Mouse (Mus musculus): ENCODE results near the gene Prune2. TPM values are rescaled to one million over a fixed set of nuclear protein-coding genes. Genes with fewer than 3 reads are reported as not detected.

Gene Prune2
- polyA plus RNA-seq, 1 experiment, result 17.0 TPM

DNA sequence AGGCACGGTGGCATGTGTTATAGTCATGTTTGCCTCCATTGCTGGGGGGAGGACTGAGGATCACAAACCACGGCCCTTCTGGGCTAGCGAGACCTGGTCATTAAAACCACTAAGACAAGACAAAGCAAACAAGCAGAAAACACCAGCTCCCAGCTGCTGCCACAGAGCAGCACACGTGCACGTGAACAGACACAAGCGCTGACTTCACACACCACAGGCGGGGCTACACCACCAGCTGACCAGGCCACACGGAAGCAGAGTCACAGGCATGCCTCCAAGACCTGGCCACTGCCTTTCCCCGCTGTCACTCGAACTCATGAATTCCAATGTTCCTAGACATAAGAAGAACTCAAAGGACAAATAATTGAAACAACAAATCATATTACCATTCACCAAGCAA is 125.5 kb downstream of the Prune2 start:
- no peaks in the 10 kb centered on the region for H3K79me3 ChIP-seq (ENCODE audit: low read depth)
- no peak for TF ChIP-seq FOSL1 (IDR thresholded peaks at IDR 0.05; ENCODE audit: insufficient read depth, low read length, poor library complexity, severe bottlenecking)
- H3K79me2 ChIP-seq (ENCODE audit: control insufficient read depth, insufficient read depth), result no peaks in the 10 kb centered on the region
- H3K36me3 ChIP-seq (ENCODE audit: control insufficient read depth, insufficient read depth), result peaks cover 6% of the 10 kb centered on the region
- H3K4me3 ChIP-seq (ENCODE audit: insufficient read depth, poor library complexity, severe bottlenecking), result no peak overlapping the region
- no peaks in the 10 kb centered on the region for H3K27me3 ChIP-seq (ENCODE audit: control insufficient read depth, insufficient read depth, insufficient read length)
- no peak overlapping the region for H3ac ChIP-seq (ENCODE audit: control insufficient read depth, insufficient read length, low read depth)

DNA sequence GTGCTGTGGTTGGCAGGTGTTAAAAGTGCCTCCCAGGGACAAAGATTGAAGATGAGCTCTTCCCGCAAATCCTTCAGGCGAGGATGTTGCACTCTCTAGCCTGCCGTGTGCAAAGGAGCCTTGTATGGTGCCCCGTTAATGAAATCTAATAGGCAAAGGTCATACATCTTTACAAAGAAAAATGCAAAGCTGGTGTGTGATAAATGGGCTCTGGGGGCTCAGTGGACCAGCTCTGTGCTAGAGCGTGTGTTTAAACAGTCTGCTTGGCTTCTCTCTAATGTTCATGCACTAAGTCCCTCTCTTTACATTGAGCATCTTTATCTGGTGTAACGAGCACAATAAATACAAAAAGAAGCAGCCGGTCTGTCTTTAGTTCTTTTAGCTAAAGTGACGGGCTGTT is 138.1 kb downstream of the Prune2 start:
- Histone ChIP-seq H3K79me3 (ENCODE audit: low read depth) (no peaks in the 10 kb centered on the region), H3K27me3 (ENCODE audit: control insufficient read depth, insufficient read depth, insufficient read length) (no peaks in the 10 kb centered on the region), H3K36me3 (ENCODE audit: control insufficient read depth, insufficient read depth) (no peaks in the 10 kb centered on the region), H3ac (ENCODE audit: control insufficient read depth, insufficient read length, low read depth) (no peak overlapping the region), H3K4me3 (ENCODE audit: insufficient read depth, poor library complexity, severe bottlenecking) (no peak overlapping the region), H3K79me2 (ENCODE audit: control insufficient read depth, insufficient read depth) (no peaks in the 10 kb centered on the region)
- TF ChIP-seq CTCF (IDR thresholded peaks at IDR 0.05; ENCODE audit: control insufficient read depth, insufficient read depth, insufficient read length) (no peak), USF1 (IDR thresholded peaks at IDR 0.05; ENCODE audit: low read depth) (no peak), CEBPB (IDR thresholded peaks at IDR 0.05; ENCODE audit: low read depth) (no peak), MAX (IDR thresholded peaks at IDR 0.05) (no peak), MYOD1 (IDR thresholded peaks at IDR 0.05; ENCODE audit: control insufficient read depth, insufficient read length, low read depth) (no peak), MYOG (IDR thresholded peaks at IDR 0.05; ENCODE audit: control insufficient read depth, extremely low read depth, insufficient read length) (no peak), FOSL1 (IDR thresholded peaks at IDR 0.05; ENCODE audit: insufficient read depth, low read length, poor library complexity, severe bottlenecking) (no peak)

DNA sequence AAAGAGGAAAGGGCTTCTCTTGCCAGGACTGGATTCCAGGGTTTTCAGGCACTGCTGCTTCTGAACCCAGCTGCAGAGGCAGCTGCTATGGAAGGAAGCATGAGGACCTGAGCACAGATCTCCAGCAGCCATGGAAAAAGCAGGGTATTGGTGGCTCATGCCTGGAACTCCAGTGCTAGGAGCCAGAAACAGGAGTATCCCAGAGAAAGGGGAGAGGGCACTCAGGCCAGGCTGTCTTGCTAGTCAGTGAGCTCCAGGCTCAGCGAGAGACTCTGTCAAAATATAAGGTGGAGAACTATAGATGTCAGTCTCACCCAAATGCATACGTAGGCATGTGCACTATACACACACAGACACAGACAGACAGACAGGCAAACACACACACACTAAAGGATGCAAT is 140.4 kb downstream of the Prune2 start:
- H3K4me3 ChIP-seq (ENCODE audit: insufficient read depth, poor library complexity, severe bottlenecking), result no peak overlapping the region
- H3K36me3 ChIP-seq (ENCODE audit: control insufficient read depth, insufficient read depth), result no peaks in the 10 kb centered on the region
- H3ac ChIP-seq (ENCODE audit: control insufficient read depth, insufficient read length, low read depth), result no peak overlapping the region
- TF ChIP-seq CTCF (IDR thresholded peaks at IDR 0.05; ENCODE audit: control insufficient read depth, insufficient read depth, insufficient read length), result no peak
- H3K27me3 ChIP-seq (ENCODE audit: control insufficient read depth, insufficient read depth, insufficient read length), result no peaks in the 10 kb centered on the region
- H3K79me2 ChIP-seq (ENCODE audit: control insufficient read depth, insufficient read depth), result no peaks in the 10 kb centered on the region
- H3K79me3 ChIP-seq (ENCODE audit: low read depth), result no peaks in the 10 kb centered on the region

DNA sequence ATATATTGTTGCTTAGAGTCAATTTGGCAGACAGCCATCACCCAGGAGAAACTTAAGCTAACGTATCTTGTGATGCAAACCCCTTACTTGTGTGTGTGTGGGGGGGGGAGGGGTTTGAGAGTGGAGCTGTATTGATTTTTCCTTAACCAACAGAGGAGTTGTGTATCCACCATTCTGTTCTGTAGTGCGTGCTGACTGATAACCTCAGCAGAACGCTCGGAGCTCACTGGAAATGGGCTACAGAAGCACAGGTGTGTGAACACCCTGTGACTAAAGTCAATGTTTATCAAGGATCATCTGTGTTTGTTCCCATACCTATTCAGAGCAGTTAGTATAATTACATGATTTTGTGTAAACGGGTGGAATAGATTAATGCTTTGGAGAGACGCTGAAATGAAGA is 141.3 kb downstream of the Prune2 start:
- Histone ChIP-seq H3K27me3 (ENCODE audit: control insufficient read depth, insufficient read depth, insufficient read length) (no peaks in the 10 kb centered on the region), H3K36me3 (ENCODE audit: control insufficient read depth, insufficient read depth) (no peaks in the 10 kb centered on the region), H3K79me3 (ENCODE audit: low read depth) (no peaks in the 10 kb centered on the region), H3K4me3 (ENCODE audit: insufficient read depth, poor library complexity, severe bottlenecking) (no peak overlapping the region), H3K79me2 (ENCODE audit: control insufficient read depth, insufficient read depth) (no peaks in the 10 kb centered on the region), H3ac (ENCODE audit: control insufficient read depth, insufficient read length, low read depth) (no peak overlapping the region)
- TF ChIP-seq MAX (IDR thresholded peaks at IDR 0.05), result no peak
- TF ChIP-seq MYOG (IDR thresholded peaks at IDR 0.05; ENCODE audit: control insufficient read depth, extremely low read depth, insufficient read length), result no peak
- TF ChIP-seq CTCF (IDR thresholded peaks at IDR 0.05; ENCODE audit: control insufficient read depth, insufficient read depth, insufficient read length), result no peak
- no peak for TF ChIP-seq CEBPB (IDR thresholded peaks at IDR 0.05; ENCODE audit: low read depth)
- TF ChIP-seq USF1 (IDR thresholded peaks at IDR 0.05; ENCODE audit: low read depth), result no peak
- TF ChIP-seq FOSL1 (IDR thresholded peaks at IDR 0.05; ENCODE audit: insufficient read depth, low read length, poor library complexity, severe bottlenecking), result no peak
- TF ChIP-seq MYOD1 (IDR thresholded peaks at IDR 0.05; ENCODE audit: control insufficient read depth, insufficient read length, low read depth), result no peak

DNA sequence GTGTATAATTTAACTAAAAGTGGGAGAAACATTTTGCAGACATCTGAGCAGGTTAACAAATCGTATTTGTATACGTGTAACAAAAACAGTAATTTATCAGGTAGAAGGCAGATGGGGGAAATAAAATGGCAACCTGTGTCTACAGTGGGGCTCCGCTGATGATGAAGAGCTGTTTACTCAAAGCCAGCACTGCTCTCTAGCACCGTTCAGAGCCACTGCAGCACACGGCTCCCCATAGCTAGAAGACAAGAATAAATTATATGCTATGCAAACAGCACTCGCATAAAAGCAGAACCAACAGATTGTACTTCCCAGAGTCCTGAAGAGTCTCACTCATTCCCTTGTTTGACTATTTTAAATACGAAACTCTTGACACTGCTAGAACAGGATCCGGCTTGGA is 152.9 kb downstream of the Prune2 start:
- H3K36me3 ChIP-seq (ENCODE audit: control insufficient read depth, insufficient read depth), result peaks cover 22% of the 10 kb centered on the region
- TF ChIP-seq USF1 (IDR thresholded peaks at IDR 0.05; ENCODE audit: low read depth) (no peak), MYOG (IDR thresholded peaks at IDR 0.05; ENCODE audit: control insufficient read depth, extremely low read depth, insufficient read length) (no peak), MYOD1 (IDR thresholded peaks at IDR 0.05; ENCODE audit: control insufficient read depth, insufficient read length, low read depth) (no peak), MAX (IDR thresholded peaks at IDR 0.05) (no peak), FOSL1 (IDR thresholded peaks at IDR 0.05; ENCODE audit: insufficient read depth, low read length, poor library complexity, severe bottlenecking) (no peak), CTCF (IDR thresholded peaks at IDR 0.05; ENCODE audit: control insufficient read depth, insufficient read depth, insufficient read length) (no peak), CEBPB (IDR thresholded peaks at IDR 0.05; ENCODE audit: low read depth) (no peak)
- no peak overlapping the region for H3K4me3 ChIP-seq (ENCODE audit: insufficient read depth, poor library complexity, severe bottlenecking)
- no peaks in the 10 kb centered on the region for H3K79me3 ChIP-seq (ENCODE audit: low read depth)
- no peaks in the 10 kb centered on the region for H3K79me2 ChIP-seq (ENCODE audit: control insufficient read depth, insufficient read depth)
- no peak overlapping the region for H3ac ChIP-seq (ENCODE audit: control insufficient read depth, insufficient read length, low read depth)
- no peaks in the 10 kb centered on the region for H3K27me3 ChIP-seq (ENCODE audit: control insufficient read depth, insufficient read depth, insufficient read length)

DNA sequence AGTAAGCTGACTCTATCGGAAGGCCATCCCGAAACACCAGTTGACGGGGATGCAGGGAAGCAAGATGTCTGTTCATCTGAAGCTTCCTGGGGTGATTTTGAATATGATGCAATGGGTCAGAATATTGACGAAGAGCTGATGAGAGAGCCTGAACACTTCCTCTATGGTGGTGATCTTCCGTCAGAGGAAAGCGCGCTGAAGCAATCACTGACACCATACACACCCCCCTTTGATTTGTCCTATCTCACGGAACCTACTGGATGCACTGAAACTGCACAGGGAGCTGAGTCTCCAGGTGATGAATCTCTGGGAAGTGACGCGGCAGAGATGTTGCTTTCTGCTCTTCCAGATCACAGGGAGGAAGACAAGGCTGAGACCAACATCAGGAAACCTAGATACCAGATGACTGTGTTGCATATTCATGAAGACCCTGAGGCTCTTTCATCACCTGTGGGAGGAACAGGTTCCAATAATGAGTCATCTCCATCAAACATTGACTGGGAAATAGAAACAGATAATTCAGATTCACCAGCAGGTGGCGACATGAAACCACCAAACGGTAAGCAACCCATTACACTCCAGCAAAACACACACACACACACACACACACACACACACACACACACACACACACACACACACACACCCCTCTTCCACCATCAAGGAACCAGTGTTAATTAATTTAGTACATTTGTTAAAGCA is 168.3 kb downstream of the Prune2 start:
- Histone ChIP-seq H3K4me3 (ENCODE audit: insufficient read depth, poor library complexity, severe bottlenecking) (no peak overlapping the region), H3K36me3 (ENCODE audit: control insufficient read depth, insufficient read depth) (peaks cover 75% of the 10 kb centered on the region), H3K27me3 (ENCODE audit: control insufficient read depth, insufficient read depth, insufficient read length) (no peaks in the 10 kb centered on the region), H3K79me3 (ENCODE audit: low read depth) (no peaks in the 10 kb centered on the region), H3ac (ENCODE audit: control insufficient read depth, insufficient read length, low read depth) (no peak overlapping the region), H3K79me2 (ENCODE audit: control insufficient read depth, insufficient read depth) (no peaks in the 10 kb centered on the region)
- TF ChIP-seq MYOG (IDR thresholded peaks at IDR 0.05; ENCODE audit: control insufficient read depth, extremely low read depth, insufficient read length), result no peak
- TF ChIP-seq MAX (IDR thresholded peaks at IDR 0.05), result no peak
- TF ChIP-seq FOSL1 (IDR thresholded peaks at IDR 0.05; ENCODE audit: insufficient read depth, low read length, poor library complexity, severe bottlenecking), result no peak
- TF ChIP-seq CTCF (IDR thresholded peaks at IDR 0.05; ENCODE audit: control insufficient read depth, insufficient read depth, insufficient read length), result no peak
- TF ChIP-seq USF1 (IDR thresholded peaks at IDR 0.05; ENCODE audit: low read depth), result no peak
- no peak for TF ChIP-seq MYOD1 (IDR thresholded peaks at IDR 0.05; ENCODE audit: control insufficient read depth, insufficient read length, low read depth)
- TF ChIP-seq CEBPB (IDR thresholded peaks at IDR 0.05; ENCODE audit: low read depth), result no peak
